Mouse (Mus musculus) lung, postnatal 0 days (tissue): ENCODE measurements around the gene Adprhl1. TPM values are rescaled to one million over a fixed set of nuclear protein-coding genes. Genes with fewer than 3 reads are reported as not detected.
A peak's percentile ranks its signal among the peaks of the same experiment; 100 is the strongest.

Experiments
- ATAC-seq: fragments of 200-750 bp; cut with Nextera tagmentation; 2 replicates; pipeline ENCODE4 v1.8.0; 2017; ENCODE audit warnings: moderate library complexity
- DNase-seq: peaks from one replicate; pipeline ENCODE4 v3.0.0-alpha.2; 2016; ENCODE audit warnings: low spot score
- H3K27ac ChIP-seq: fragments of 300-500 bp; sonication (generic); 2 replicates; pipeline ENCODE4 v1.5.1; 2014; ENCODE audit warnings: antibody characterized with exemption, mild to moderate bottlenecking, low read length, mixed read lengths
- H3K27me3 ChIP-seq: fragments of 300-500 bp; sonication (generic); replicated peaks from 2 replicates; pipeline ENCODE4 v1.6.1; 2014; ENCODE audit warnings: low read length, mixed read lengths; ENCODE audit not compliant: insufficient read depth
- H3K36me3 ChIP-seq: fragments of 300-500 bp; sonication (generic); 2 replicates; pipeline ENCODE4 v1.6.1; 2014; ENCODE audit warnings: low read length, mixed read lengths; ENCODE audit not compliant: insufficient read depth
- H3K4me1 ChIP-seq: fragments of 300-500 bp; sonication (generic); 2 replicates; pipeline ENCODE4 v1.6.1; 2014; ENCODE audit warnings: antibody characterized with exemption, low read depth, low read length, mixed read lengths; ENCODE audit not compliant: insufficient read depth
- H3K4me2 ChIP-seq: fragments of 300-500 bp; sonication (generic); replicated peaks from 2 replicates; pipeline ENCODE4 v1.6.1; 2014; ENCODE audit warnings: low read depth, mild to moderate bottlenecking, low read length, moderate library complexity, mixed read lengths
- H3K4me3 ChIP-seq: fragments of 300-500 bp; sonication (generic); 2 replicates; pipeline ENCODE4 v1.5.1; 2014; ENCODE audit warnings: low read depth, low read length
- H3K9ac ChIP-seq: fragments of 300-500 bp; sonication (generic); replicated peaks from 2 replicates; pipeline ENCODE4 v1.6.1; 2014; ENCODE audit warnings: low read depth, mild to moderate bottlenecking
- H3K9me3 ChIP-seq: fragments of 300-500 bp; sonication (generic); 2 replicates; pipeline ENCODE4 v1.6.1; 2016; ENCODE audit warnings: low read length, mixed read lengths
- CTCF ChIP-seq: IDR thresholded peaks from 2 replicates; pipeline ENCODE4 v1.5.1; 2016; ENCODE audit warnings: antibody characterized with exemption, mild to moderate bottlenecking
- EP300 ChIP-seq: IDR thresholded peaks from 2 replicates; pipeline ENCODE4 v1.6.1; 2016; ENCODE audit warnings: antibody characterized with exemption, mild to moderate bottlenecking, control low read depth
- WGBS: fragments of 180-500 bp; shearing (Covaris S2); extraction: QIAGEN DNeasy Blood & Tissue Kit; methylation state at CpG from one replicate; pipeline ENCODE4 v1.1.7; 2014; 5-methylcytosine and 5-hydroxymethylcytosine counted together
- polyA plus RNA-seq: library from polyadenylated mRNA; unstranded; fragments of >200 nt; fragmentation: Nextera tagmentation; extraction: Ambion mirVana; gene quantifications from 2 replicates; pipeline ENCODE4 v1.2.1, GENCODE M21; 2015

The Adprhl1 gene
- polyA plus RNA-seq, 1 experiment from 2014 or later = 1.0 TPM

DNA sequence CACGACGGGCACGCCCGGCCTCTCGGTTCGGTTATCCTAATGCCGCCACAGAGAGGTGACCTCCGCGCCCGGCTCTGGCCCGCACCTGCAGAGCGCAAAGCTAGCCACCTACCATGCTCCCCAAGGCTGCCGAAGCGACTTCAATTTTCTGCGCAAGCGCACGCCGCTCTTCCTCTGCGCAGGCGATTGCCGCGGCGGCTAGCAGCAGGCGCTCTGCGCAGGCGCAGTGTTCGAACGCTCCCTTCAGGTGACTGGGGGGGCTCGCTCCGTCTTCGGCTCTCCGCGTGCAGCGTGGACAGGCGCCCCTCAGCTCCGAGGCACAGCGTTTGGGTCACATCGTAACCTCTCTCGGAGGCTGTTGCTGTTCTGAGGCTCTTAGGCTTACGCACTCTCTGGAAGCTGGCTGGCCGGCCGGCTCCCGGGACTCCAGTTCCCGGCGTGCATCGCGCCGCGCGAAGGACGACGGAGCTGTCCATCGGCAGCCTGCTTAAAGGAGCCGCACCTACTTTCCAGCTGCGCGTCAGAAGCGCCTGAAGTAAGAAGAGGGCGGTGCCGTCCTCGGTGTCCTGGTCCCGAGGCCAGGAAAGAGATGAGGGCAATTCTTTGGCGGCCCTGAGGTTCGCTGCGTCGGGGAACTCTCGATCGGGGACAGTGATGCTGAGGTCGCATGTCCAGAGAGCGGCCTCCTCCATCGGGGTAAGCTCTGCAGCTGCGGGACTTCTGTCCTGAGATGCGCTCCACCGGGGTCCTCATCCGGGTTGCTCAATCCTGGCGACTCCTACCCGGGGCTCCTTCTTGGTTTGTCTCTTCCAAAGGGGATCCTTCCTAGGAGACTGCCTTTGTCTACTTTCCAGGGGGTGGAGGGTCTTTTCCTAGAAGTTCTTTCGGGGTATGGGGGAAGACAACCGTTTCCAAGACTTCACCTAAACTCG, 34.0 kb upstream of the Adprhl1 start, which contains the start of the genes Dcun1d2 and Tmco3:
Dcun1d2 (minus strand) TSS at position 440 of the 932 bp plus-strand sequence.
Tmco3 (plus strand) TSS at position 499 of the 932 bp plus-strand sequence.
- TF ChIP-seq EP300 (no peak), CTCF (no peak)

DNA sequence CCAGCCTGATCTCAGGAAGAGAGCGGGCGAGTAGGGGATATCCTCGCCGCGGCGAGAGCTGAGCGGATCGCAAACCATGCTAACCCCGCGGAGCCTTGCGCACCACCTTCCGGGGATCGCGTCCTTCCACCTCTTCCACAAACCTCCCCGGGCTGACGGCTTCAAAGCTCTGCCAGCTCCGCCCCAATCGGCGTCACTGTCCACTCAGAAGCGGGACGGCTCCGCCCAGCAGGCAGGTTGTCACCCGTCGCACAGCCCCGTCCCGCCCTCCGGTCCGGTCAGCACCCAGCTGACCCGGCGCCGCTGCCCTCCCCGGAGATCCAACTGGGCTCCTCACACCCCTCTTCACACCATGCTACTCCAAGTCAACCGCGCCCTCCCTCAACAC, 33.3 kb upstream of the Adprhl1 start:
- TF ChIP-seq CTCF (peak; percentile 31), EP300 (no peak)
- Histone ChIP-seq H3K36me3 (no peaks in the 10 kb centered on the region), H3K27ac (peak overlapping the region; percentile 95), H3K9me3 (no peaks in the 10 kb centered on the region), H3K27me3 (no peaks in the 10 kb centered on the region), H3K9ac (peak overlapping the region; percentile 46), H3K4me2 (peak overlapping the region; percentile 90), H3K4me1 (peaks cover 5% of the 10 kb centered on the region; the same call in 1 of the 2 replicates), H3K4me3 (peak overlapping the region; percentile 62)
- peak; percentile 91 for ATAC-seq
- DNase-seq = peak; percentile 96
- 0% methylated on average over 34 of the region's 34 CpGs for WGBS

More for the DNA sequence above, 34.0 kb upstream of the Adprhl1 start, which contains the start of the genes Dcun1d2 and Tmco3:
- peak within 1 kb of the TSS; percentile 90 for H3K4me2 ChIP-seq
- ATAC-seq (peak; percentile 90), DNase-seq (peak; percentile 98)
- H3K27ac ChIP-seq = peak within 1 kb of the TSS; percentile 95
- no peaks in the 10 kb centered on the region for H3K9me3 ChIP-seq
- H3K36me3 ChIP-seq = peaks cover 4% of the 10 kb centered on the region; the same call in 1 of the 2 replicates
- no peaks in the 10 kb centered on the region for H3K27me3 ChIP-seq
- 2% methylated on average over 75 of the region's 79 CpGs for WGBS
- peak within 1 kb of the TSS; percentile 46 for H3K9ac ChIP-seq
- peak within 1 kb of the TSS; percentile 62 for H3K4me3 ChIP-seq
- peaks cover 5% of the 10 kb centered on the region; the same call in 1 of the 2 replicates for H3K4me1 ChIP-seq

DNA sequence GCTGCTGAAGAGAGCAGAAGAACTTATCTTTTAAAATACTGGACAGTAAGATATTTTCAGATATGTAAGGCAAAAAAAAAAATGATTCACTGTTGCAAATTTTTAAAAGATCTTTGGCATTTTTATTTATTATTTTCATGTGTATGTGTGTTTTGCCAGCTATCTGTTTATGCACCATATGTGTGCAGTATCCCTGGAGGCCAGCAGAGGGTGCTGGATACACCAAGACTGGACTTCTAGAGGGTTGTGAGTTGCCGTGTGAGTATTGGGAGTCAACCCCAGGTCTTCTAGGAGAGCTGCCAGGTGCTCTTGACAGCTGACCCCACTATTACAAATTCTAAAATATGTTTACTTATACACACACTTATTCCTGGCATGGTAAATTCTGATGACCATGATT, 29.2 kb upstream of the Adprhl1 start:
- ATAC-seq = no peak
- no peak overlapping the region for H3K4me3 ChIP-seq
- no peaks in the 10 kb centered on the region for H3K27me3 ChIP-seq
- H3K9me3 ChIP-seq = no peaks in the 10 kb centered on the region
- 55% methylated on average over 1 of the region's 1 CpGs for WGBS
- H3K9ac ChIP-seq = no peak overlapping the region
- no peaks in the 10 kb centered on the region for H3K36me3 ChIP-seq
- no peak overlapping the region for H3K27ac ChIP-seq
- H3K4me2 ChIP-seq = no peak overlapping the region
- no peak for DNase-seq
- TF ChIP-seq CTCF (peak; percentile 32), EP300 (no peak)
- peaks cover 5% of the 10 kb centered on the region; the same call in 1 of the 2 replicates for H3K4me1 ChIP-seq

DNA sequence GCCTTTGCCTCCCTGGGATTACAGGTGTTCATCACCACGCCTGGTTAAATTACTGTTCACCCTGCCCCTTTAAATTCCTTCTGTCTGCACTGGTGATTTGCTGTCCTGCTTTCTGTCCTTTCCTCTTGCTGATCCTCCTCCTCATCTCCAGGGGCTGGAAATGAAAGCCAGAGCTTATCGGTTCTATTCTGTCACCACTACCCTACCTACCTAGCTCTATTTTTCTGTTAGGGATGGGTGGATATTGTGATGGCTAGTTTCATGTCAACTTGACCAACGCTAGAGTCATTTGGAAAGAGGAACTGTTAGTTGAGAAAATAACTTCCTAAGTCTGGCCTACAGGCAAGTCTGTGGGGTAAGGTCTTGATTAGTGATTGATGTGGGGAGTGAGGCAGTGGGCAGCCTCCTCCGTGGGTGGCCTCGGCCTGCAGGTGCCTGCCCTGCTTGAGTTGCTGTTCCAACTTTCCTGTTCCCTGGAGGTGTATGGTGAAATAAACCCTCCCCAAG, 23.0 kb upstream of the Adprhl1 start:
- Histone ChIP-seq H3K4me1 (no peaks in the 10 kb centered on the region), H3K27me3 (no peaks in the 10 kb centered on the region), H3K9ac (no peak overlapping the region), H3K4me3 (no peak overlapping the region), H3K4me2 (no peak overlapping the region), H3K9me3 (no peaks in the 10 kb centered on the region), H3K36me3 (no peaks in the 10 kb centered on the region), H3K27ac (no peak overlapping the region)
- no peak for DNase-seq
- 81% methylated on average over 5 of the region's 5 CpGs for WGBS
- ATAC-seq = no peak
- TF ChIP-seq CTCF (no peak), EP300 (no peak)

DNA sequence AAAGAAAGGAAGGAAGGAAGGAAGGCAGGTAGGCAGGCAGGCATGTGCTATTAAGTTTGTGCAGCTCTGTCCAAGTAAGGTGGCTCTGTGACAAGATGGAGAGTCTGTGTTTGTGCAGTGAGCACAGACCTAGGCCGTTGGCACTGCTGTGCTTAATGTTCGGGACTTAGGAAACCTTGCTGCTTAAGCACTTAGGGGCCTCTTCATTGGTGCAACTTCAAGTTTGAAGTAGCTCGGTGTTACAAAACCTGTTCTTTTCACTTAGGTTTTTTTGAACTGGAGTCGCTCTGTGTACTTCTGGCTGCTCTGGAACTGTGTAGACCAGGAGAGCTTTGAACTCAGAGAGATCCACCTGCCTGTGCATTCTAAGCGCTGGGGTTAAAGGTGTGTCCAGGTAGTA, 18.9 kb upstream of the Adprhl1 start:
- H3K36me3 ChIP-seq = peaks cover 6% of the 10 kb centered on the region; the same call in 1 of the 2 replicates
- ATAC-seq (peak; percentile 94), DNase-seq (peak; percentile 77)
- TF ChIP-seq CTCF = no peak
- peak; percentile 57 for TF ChIP-seq EP300
- H3K9ac ChIP-seq = no peak overlapping the region
- no peaks in the 10 kb centered on the region for H3K4me1 ChIP-seq
- 63% methylated on average over 5 of the region's 5 CpGs for WGBS
- H3K4me3 ChIP-seq = no peak overlapping the region
- no peak overlapping the region for H3K4me2 ChIP-seq
- H3K9me3 ChIP-seq = no peaks in the 10 kb centered on the region
- no peak overlapping the region for H3K27ac ChIP-seq
- H3K27me3 ChIP-seq = no peaks in the 10 kb centered on the region

DNA sequence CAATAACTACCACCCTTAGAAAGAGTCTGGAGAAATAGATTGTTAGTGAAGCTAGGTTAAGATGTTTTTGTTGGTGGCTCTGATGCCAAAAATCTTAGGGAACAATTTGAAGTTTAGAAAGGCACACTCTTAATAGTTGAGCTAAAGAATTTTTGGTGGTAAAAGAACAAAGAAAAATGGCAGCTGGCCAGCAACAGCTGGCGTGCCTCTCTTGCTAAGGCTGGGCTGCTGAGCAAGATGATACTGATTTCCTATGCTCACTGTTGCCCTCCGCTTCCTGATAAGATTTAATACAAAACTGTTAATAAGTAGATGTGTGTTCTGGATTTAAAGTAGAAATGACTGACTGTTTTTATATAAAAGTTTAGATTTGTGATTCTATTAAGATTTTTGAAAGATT, 13.6 kb upstream of the Adprhl1 start:
- Histone ChIP-seq H3K27me3 (no peaks in the 10 kb centered on the region), H3K36me3 (peaks cover 6% of the 10 kb centered on the region; the same call in 1 of the 2 replicates), H3K27ac (no peak overlapping the region), H3K4me2 (no peak overlapping the region), H3K4me1 (no peaks in the 10 kb centered on the region), H3K9ac (no peak overlapping the region), H3K4me3 (no peak overlapping the region), H3K9me3 (no peaks in the 10 kb centered on the region)
- 47% methylated on average over 2 of the region's 2 CpGs for WGBS
- DNase-seq (peak; percentile 49), ATAC-seq (no peak)
- TF ChIP-seq CTCF (no peak), EP300 (no peak)
